Mouse (Mus musculus) embryonic facial prominence, embryonic 11.5 days (tissue): Measurements from ENCODE around the gene Pou2f3. TPM values are rescaled to one million over a fixed set of nuclear protein-coding genes. Genes with fewer than 3 reads are reported as not detected.
A peak's percentile ranks its signal among the peaks of the same experiment; 100 is the strongest.

Experiments
- ATAC-seq: fragments of 200-750 bp; cut with Nextera tagmentation; replicated peaks from 2 replicates; pipeline ENCODE4 v1.8.0; 2017; ENCODE audit warnings: low read depth; ENCODE audit not compliant: insufficient number of reproducible peaks, low FRiP score, low TSS enrichment
- DNase-seq: peaks from one replicate; pipeline ENCODE4 v3.0.0-alpha.2; 2015; ENCODE audit warnings: low spot score
- H3K27ac ChIP-seq: fragments of 300-500 bp; sonication (generic); replicated peaks from 2 replicates; pipeline ENCODE4 v1.5.1; 2014; ENCODE audit warnings: mild to moderate bottlenecking, low read depth, low read length, control low read depth
- H3K27me3 ChIP-seq: fragments of 300-500 bp; sonication (generic); 2 replicates; pipeline ENCODE4 v1.6.1; 2014; ENCODE audit warnings: mild to moderate bottlenecking, low read length, moderate library complexity, mixed read lengths; ENCODE audit not compliant: control insufficient read depth, insufficient read depth
- H3K36me3 ChIP-seq: fragments of 300-500 bp; sonication (generic); replicated peaks from 2 replicates; pipeline ENCODE4 v1.6.1; 2014; ENCODE audit warnings: low read depth, mild to moderate bottlenecking, low read length, moderate library complexity, mixed read lengths; ENCODE audit not compliant: control insufficient read depth, insufficient read depth
- H3K4me1 ChIP-seq: fragments of 300-500 bp; sonication (generic); 2 replicates; pipeline ENCODE4 v1.6.1; 2014; ENCODE audit warnings: low read length, mixed read lengths; ENCODE audit not compliant: control insufficient read depth, insufficient read depth
- H3K4me2 ChIP-seq: fragments of 300-500 bp; sonication (generic); 2 replicates; pipeline ENCODE4 v1.6.1; 2014; ENCODE audit warnings: low read depth, mild to moderate bottlenecking, control low read depth, low read length, moderate library complexity
- H3K4me3 ChIP-seq: fragments of 300-500 bp; sonication (generic); 2 replicates; pipeline ENCODE4 v1.5.1; 2014; ENCODE audit warnings: low read depth, low read length, control low read depth
- H3K9ac ChIP-seq: fragments of 300-500 bp; sonication (generic); replicated peaks from 2 replicates; pipeline ENCODE4 v1.6.1; 2014; ENCODE audit warnings: mild to moderate bottlenecking, control low read depth, low read length
- H3K9me3 ChIP-seq: fragments of 300-500 bp; sonication (generic); replicated peaks from 2 replicates; pipeline ENCODE4 v1.6.1; 2016; ENCODE audit warnings: mild to moderate bottlenecking, low read length, inconsistent platforms, mixed read lengths; ENCODE audit not compliant: control insufficient read depth
- WGBS: fragments of 180-500 bp; shearing (Covaris S2); extraction: QIAGEN DNeasy Blood & Tissue Kit; methylation state at CpG from one replicate; pipeline ENCODE4 v1.1.7; 2014; 5-methylcytosine and 5-hydroxymethylcytosine counted together
- polyA plus RNA-seq: library from polyadenylated mRNA; unstranded; fragments of >200 nt; fragmentation: Nextera tagmentation; extraction: Ambion mirVana; gene quantifications from 2 replicates; pipeline ENCODE4 v1.2.1, GENCODE M21; 2014

Pou2f3 gene
- polyA plus RNA-seq, 1 experiment from 2014 or later = not detected

- ATAC-seq = no peak
- H3K4me3 ChIP-seq = no peak overlapping the region
- no peak overlapping the region for H3K9ac ChIP-seq
- H3K36me3 ChIP-seq = no peaks in the 10 kb centered on the region
- H3K4me2 ChIP-seq = no peak overlapping the region
- no peaks in the 10 kb centered on the region for H3K27me3 ChIP-seq
- DNase-seq = no peak
- H3K4me1 ChIP-seq = no peaks in the 10 kb centered on the region
- 80% methylated on average over 9 of the region's 9 CpGs for WGBS
- no peak overlapping the region for H3K27ac ChIP-seq
- no peaks in the 10 kb centered on the region for H3K9me3 ChIP-seq
Measured at GRCm38 (mm10) chr9:43150957-43151356, 59.2 kb downstream of the Pou2f3 start.

DNA sequence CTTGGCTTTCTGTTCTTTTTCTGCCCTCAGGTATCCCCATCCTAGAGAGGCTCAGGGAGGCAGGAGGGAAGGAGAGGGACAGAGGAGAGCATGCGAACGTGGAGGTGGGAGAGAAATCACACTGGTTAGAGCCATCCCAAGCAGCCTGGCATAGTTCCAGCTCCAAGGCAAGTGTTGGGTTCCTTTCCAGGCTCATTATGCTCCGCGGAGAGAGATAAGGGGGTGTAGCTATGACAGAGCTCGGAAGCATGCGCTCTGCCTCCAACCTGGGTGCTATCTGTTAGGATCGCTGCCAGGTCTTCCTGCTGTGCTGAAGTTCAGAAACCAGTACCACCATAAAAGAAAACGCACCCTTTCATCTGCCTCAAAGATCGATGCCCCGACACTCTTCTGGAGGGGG, 60.1 kb downstream of the Pou2f3 start:
- WGBS = 75% methylated on average over 10 of the region's 10 CpGs
- H3K4me3 ChIP-seq = no peak overlapping the region
- no peak for ATAC-seq
- no peak for DNase-seq
- no peaks in the 10 kb centered on the region for H3K9me3 ChIP-seq
- no peaks in the 10 kb centered on the region for H3K27me3 ChIP-seq
- no peak overlapping the region for H3K4me2 ChIP-seq
- H3K27ac ChIP-seq = no peak overlapping the region
- H3K9ac ChIP-seq = no peak overlapping the region
- no peaks in the 10 kb centered on the region for H3K4me1 ChIP-seq
- H3K36me3 ChIP-seq = no peaks in the 10 kb centered on the region

- Histone ChIP-seq H3K27me3 (no peaks in the 10 kb centered on the region), H3K36me3 (no peaks in the 10 kb centered on the region), H3K9me3 (no peaks in the 10 kb centered on the region), H3K4me3 (no peak overlapping the region), H3K4me2 (no peak overlapping the region), H3K9ac (no peak overlapping the region), H3K4me1 (no peaks in the 10 kb centered on the region), H3K27ac (no peak overlapping the region)
- 78% methylated on average over 3 of the region's 3 CpGs for WGBS
- no peak for DNase-seq
- no peak for ATAC-seq
Measured at GRCm38 (mm10) chr9:43149498-43149897, 60.7 kb downstream of the Pou2f3 start.

GRCm38 (mm10) chr9:43145196-43145595, 65.0 kb downstream of the Pou2f3 start:
- no peak for ATAC-seq
- no peaks in the 10 kb centered on the region for H3K27me3 ChIP-seq
- no peaks in the 10 kb centered on the region for H3K4me1 ChIP-seq
- DNase-seq = no peak
- no peaks in the 10 kb centered on the region for H3K9me3 ChIP-seq
- no peak overlapping the region for H3K27ac ChIP-seq
- H3K4me2 ChIP-seq = no peak overlapping the region
- no peak overlapping the region for H3K9ac ChIP-seq
- no peaks in the 10 kb centered on the region for H3K36me3 ChIP-seq
- WGBS = 86% methylated on average over 4 of the region's 4 CpGs
- no peak overlapping the region for H3K4me3 ChIP-seq

DNA sequence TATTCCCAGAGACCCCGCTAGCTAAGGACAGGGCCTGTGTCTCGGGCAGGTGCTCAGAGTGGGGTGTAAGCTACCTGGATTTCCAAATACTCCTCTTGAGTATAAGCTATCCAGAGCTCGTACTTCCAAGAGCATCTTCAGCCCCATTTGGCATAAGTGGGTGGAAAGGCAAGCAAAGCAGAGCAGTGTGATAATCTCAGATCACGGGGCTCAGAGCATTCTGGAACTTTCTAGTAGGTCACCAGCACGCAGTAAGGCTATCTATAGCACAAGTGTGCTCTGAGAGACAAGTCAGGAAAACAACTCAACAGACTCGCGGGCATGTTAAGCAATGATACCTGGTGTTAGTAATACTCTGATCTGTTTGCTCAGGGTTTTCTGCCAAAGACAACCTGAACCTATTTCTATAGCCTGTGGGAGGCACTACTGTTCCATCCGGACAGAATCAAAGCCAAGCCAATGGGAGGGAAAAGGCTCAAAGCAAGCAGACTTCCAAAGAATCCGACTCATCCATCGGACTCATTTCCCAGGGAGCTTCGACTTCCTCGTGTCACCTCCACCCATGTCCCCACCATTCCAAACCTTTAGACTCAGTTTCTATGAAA, 65.9 kb downstream of the Pou2f3 start:
- no peaks in the 10 kb centered on the region for H3K4me1 ChIP-seq
- no peak overlapping the region for H3K4me2 ChIP-seq
- no peak overlapping the region for H3K4me3 ChIP-seq
- no peaks in the 10 kb centered on the region for H3K9me3 ChIP-seq
- H3K36me3 ChIP-seq = no peaks in the 10 kb centered on the region
- no peak overlapping the region for H3K9ac ChIP-seq
- peak; percentile 27 for DNase-seq
- WGBS = 70% methylated on average over 12 of the region's 12 CpGs
- no peak for ATAC-seq
- H3K27ac ChIP-seq = no peak overlapping the region
- H3K27me3 ChIP-seq = no peaks in the 10 kb centered on the region

GRCm38 (mm10) chr9:43141839-43142238, 68.3 kb downstream of the Pou2f3 start:
- no peaks in the 10 kb centered on the region for H3K9me3 ChIP-seq
- no peak overlapping the region for H3K4me2 ChIP-seq
- 12% methylated on average over 4 of the region's 4 CpGs for WGBS
- no peak for ATAC-seq
- no peak overlapping the region for H3K27ac ChIP-seq
- no peaks in the 10 kb centered on the region for H3K4me1 ChIP-seq
- H3K4me3 ChIP-seq = no peak overlapping the region
- H3K27me3 ChIP-seq = no peaks in the 10 kb centered on the region
- peak; percentile 82 for DNase-seq
- no peak overlapping the region for H3K9ac ChIP-seq
- no peaks in the 10 kb centered on the region for H3K36me3 ChIP-seq

- ATAC-seq = no peak
- no peak overlapping the region for H3K9ac ChIP-seq
- no peaks in the 10 kb centered on the region for H3K9me3 ChIP-seq
- no peak overlapping the region for H3K27ac ChIP-seq
- no peaks in the 10 kb centered on the region for H3K36me3 ChIP-seq
- no peak overlapping the region for H3K4me2 ChIP-seq
- DNase-seq = no peak
- no peak overlapping the region for H3K4me3 ChIP-seq
- H3K27me3 ChIP-seq = no peaks in the 10 kb centered on the region
- H3K4me1 ChIP-seq = no peaks in the 10 kb centered on the region
- WGBS = 81% methylated on average over 3 of the region's 3 CpGs
Measured at GRCm38 (mm10) chr9:43133525-43133924, 76.6 kb downstream of the Pou2f3 start.

DNA sequence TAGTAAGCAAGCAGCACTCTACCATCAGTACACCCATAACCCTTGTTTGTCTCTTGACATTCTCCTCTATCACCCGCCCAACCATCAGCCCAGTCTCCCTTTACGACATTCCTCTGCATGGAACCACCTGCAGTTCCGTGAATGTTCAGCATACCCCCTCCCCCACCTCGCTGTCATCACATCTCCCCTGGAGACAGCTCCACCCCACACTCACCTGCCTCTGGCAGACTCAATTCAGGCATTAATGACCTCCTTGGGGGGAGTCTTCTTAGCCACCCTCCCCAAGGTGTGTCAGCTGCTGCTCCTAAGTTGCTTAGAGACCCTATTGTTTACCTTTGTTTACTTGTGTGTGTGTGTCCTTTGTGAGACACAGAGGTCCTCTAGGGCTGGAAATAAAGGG, 77.8 kb downstream of the Pou2f3 start:
- H3K9me3 ChIP-seq = no peaks in the 10 kb centered on the region
- H3K4me2 ChIP-seq = no peak overlapping the region
- no peaks in the 10 kb centered on the region for H3K4me1 ChIP-seq
- H3K27ac ChIP-seq = no peak overlapping the region
- ATAC-seq = no peak
- H3K9ac ChIP-seq = no peak overlapping the region
- no peaks in the 10 kb centered on the region for H3K27me3 ChIP-seq
- WGBS = 22% methylated on average over 4 of the region's 4 CpGs
- no peaks in the 10 kb centered on the region for H3K36me3 ChIP-seq
- H3K4me3 ChIP-seq = no peak overlapping the region
- DNase-seq = no peak
